Mouse (Mus musculus) limb, embryonic 15.5 days (tissue): ENCODE measurements at regions not wholly inside any gene's neighbourhood (a gene's known extent, or its start where the extent isn't known, plus 50 kb on each side); places are given as distances from the start of the nearest gene placed in this dataset.

Experiments used
- ATAC-seq: fragments of 200-750 bp; cut with Nextera tagmentation; 2 replicates; pipeline ENCODE4 v1.8.0; 2017; ENCODE audit warnings: low read depth, moderate TSS enrichment; ENCODE audit not compliant: insufficient number of reproducible peaks, low FRiP score, low TSS enrichment
- H3K27ac ChIP-seq: fragments of 300-500 bp; sonication (generic); 2 replicates; pipeline ENCODE4 v1.5.1; 2015; ENCODE audit warnings: moderate library complexity, mild to moderate bottlenecking, inconsistent platforms
- H3K27me3 ChIP-seq: fragments of 300-500 bp; sonication (generic); 2 replicates; pipeline ENCODE4 v1.6.1; 2015; ENCODE audit warnings: inconsistent platforms
- H3K36me3 ChIP-seq: fragments of 300-500 bp; sonication (generic); 2 replicates; pipeline ENCODE4 v1.6.1; 2015; ENCODE audit warnings: inconsistent platforms
- H3K4me1 ChIP-seq: fragments of 300-500 bp; sonication (generic); 2 replicates; pipeline ENCODE4 v1.6.1; 2015; ENCODE audit warnings: inconsistent platforms
- H3K4me2 ChIP-seq: fragments of 300-500 bp; sonication (generic); 2 replicates; pipeline ENCODE4 v1.6.1; 2015; ENCODE audit warnings: mild to moderate bottlenecking, inconsistent platforms
- H3K4me3 ChIP-seq: fragments of 300-500 bp; sonication (generic); 2 replicates; pipeline ENCODE4 v1.5.1; 2015; ENCODE audit warnings: mild to moderate bottlenecking, inconsistent platforms
- H3K9ac ChIP-seq: fragments of 300-500 bp; sonication (generic); 2 replicates; pipeline ENCODE4 v1.6.1; 2015; ENCODE audit warnings: inconsistent platforms
- H3K9me3 ChIP-seq: fragments of 300-500 bp; sonication (generic); 2 replicates; pipeline ENCODE4 v1.6.1; 2016; ENCODE audit warnings: inconsistent platforms
- WGBS: fragments of 180-500 bp; shearing (Covaris S2); methylation state at CpG from one replicate; pipeline ENCODE4 v1.1.7; 2015; 5-methylcytosine and 5-hydroxymethylcytosine counted together

GRCm38 (mm10) chr1:61309563-61309962 lies 329.1 kb upstream of the Pard3b start:
- Histone ChIP-seq H3K9ac (no peak overlapping the region), H3K27ac (no peak overlapping the region), H3K4me2 (no peak overlapping the region), H3K36me3 (no peaks in the 10 kb centered on the region), H3K9me3 (no peaks in the 10 kb centered on the region), H3K4me3 (no peak overlapping the region), H3K27me3 (0 out of 2 replicates have a peak, but pooled peaks cover 2% of the 10 kb centered on the region), H3K4me1 (no peaks in the 10 kb centered on the region)
- 75% methylated on average over 1 of the region's 1 CpGs for WGBS
- ATAC-seq: no peak

GRCm38 (mm10) chr1:61310063-61310760 lies 328.4 kb upstream of the Pard3b start:
- H3K27me3 ChIP-seq: 0 out of 2 replicates have a peak, but pooled peaks cover 2% of the 10 kb centered on the region
- 69% methylated on average over 3 of the region's 3 CpGs for WGBS
- ATAC-seq: no peak

GRCm38 (mm10) chr1:61310761-61311090 lies 327.9 kb upstream of the Pard3b start:
- Histone ChIP-seq H3K27ac (no peak overlapping the region), H3K4me2 (no peak overlapping the region), H3K9ac (no peak overlapping the region), H3K27me3 (0 out of 2 replicates have a peak, but pooled peaks cover 2% of the 10 kb centered on the region), H3K9me3 (no peaks in the 10 kb centered on the region), H3K4me3 (no peak overlapping the region), H3K36me3 (no peaks in the 10 kb centered on the region), H3K4me1 (no peaks in the 10 kb centered on the region)
- ATAC-seq: no peak
- WGBS: 45% methylated on average over 2 of the region's 2 CpGs

More at GRCm38 (mm10) chr1:61310063-61310760, 328.4 kb upstream of the Pard3b start:
- Histone ChIP-seq H3K27ac (no peak overlapping the region), H3K36me3 (no peaks in the 10 kb centered on the region), H3K4me1 (no peaks in the 10 kb centered on the region), H3K4me3 (no peak overlapping the region), H3K9ac (no peak overlapping the region), H3K4me2 (no peak overlapping the region), H3K9me3 (no peaks in the 10 kb centered on the region)

- no peaks in the 10 kb centered on the region for H3K9me3 ChIP-seq
- no peak overlapping the region for H3K4me2 ChIP-seq
- H3K9ac ChIP-seq: no peak overlapping the region
- H3K4me1 ChIP-seq: no peaks in the 10 kb centered on the region
- H3K4me3 ChIP-seq: no peak overlapping the region
- no peak overlapping the region for H3K27ac ChIP-seq
- 91% methylated on average over 4 of the region's 4 CpGs for WGBS
- H3K27me3 ChIP-seq: no peaks in the 10 kb centered on the region
- no peak for ATAC-seq
- H3K36me3 ChIP-seq: no peaks in the 10 kb centered on the region
Measured at GRCm38 (mm10) chr1:61313196-61313595, 325.4 kb upstream of the Pard3b start.

- Histone ChIP-seq H3K27me3 (no peaks in the 10 kb centered on the region), H3K4me3 (no peak overlapping the region), H3K9me3 (no peaks in the 10 kb centered on the region), H3K4me2 (no peak overlapping the region), H3K27ac (no peak overlapping the region), H3K4me1 (0 out of 2 replicates have a peak, but pooled peaks cover 2% of the 10 kb centered on the region), H3K9ac (no peak overlapping the region), H3K36me3 (no peaks in the 10 kb centered on the region)
- WGBS: 86% methylated on average over 4 of the region's 4 CpGs
- no peak for ATAC-seq
Measured at GRCm38 (mm10) chr1:61316261-61316660, 322.4 kb upstream of the Pard3b start.

GRCm38 (mm10) chr1:61316736-61317135 lies 321.9 kb upstream of the Pard3b start:
- H3K27ac ChIP-seq: no peak overlapping the region
- H3K36me3 ChIP-seq: no peaks in the 10 kb centered on the region
- H3K9me3 ChIP-seq: no peaks in the 10 kb centered on the region
- H3K4me1 ChIP-seq: 0 out of 2 replicates have a peak, but pooled peaks cover 2% of the 10 kb centered on the region
- H3K27me3 ChIP-seq: no peaks in the 10 kb centered on the region
- no peak overlapping the region for H3K4me3 ChIP-seq
- ATAC-seq: no peak
- WGBS: 72% methylated on average over 2 of the region's 2 CpGs
- no peak overlapping the region for H3K9ac ChIP-seq
- H3K4me2 ChIP-seq: no peak overlapping the region

- H3K4me1 ChIP-seq: 0 out of 2 replicates have a peak, but pooled peaks cover 2% of the 10 kb centered on the region
- no peak overlapping the region for H3K9ac ChIP-seq
- no peaks in the 10 kb centered on the region for H3K9me3 ChIP-seq
- ATAC-seq: no peak
- H3K4me2 ChIP-seq: no peak overlapping the region
- no peak overlapping the region for H3K4me3 ChIP-seq
- no peak overlapping the region for H3K27ac ChIP-seq
- H3K36me3 ChIP-seq: no peaks in the 10 kb centered on the region
- 82% methylated on average over 1 of the region's 1 CpGs for WGBS
- no peaks in the 10 kb centered on the region for H3K27me3 ChIP-seq
Measured at GRCm38 (mm10) chr1:61318042-61318441, 320.6 kb upstream of the Pard3b start.

- H3K9ac ChIP-seq: no peak overlapping the region
- H3K27me3 ChIP-seq: no peaks in the 10 kb centered on the region
- 45% methylated on average over 6 of the region's 6 CpGs for WGBS
- H3K4me2 ChIP-seq: no peak overlapping the region
- H3K27ac ChIP-seq: peak overlapping the region; percentile 58
- peak; percentile 55; the same call in 1 of the 2 replicates for ATAC-seq
- H3K4me1 ChIP-seq: 0 out of 2 replicates have a peak, but pooled peaks cover 2% of the 10 kb centered on the region
- H3K4me3 ChIP-seq: no peak overlapping the region
- no peaks in the 10 kb centered on the region for H3K36me3 ChIP-seq
- H3K9me3 ChIP-seq: no peaks in the 10 kb centered on the region
Measured at GRCm38 (mm10) chr1:61321513-61322145, 317.0 kb upstream of the Pard3b start.

GRCm38 (mm10) chr1:61331456-61331855 lies 307.2 kb upstream of the Pard3b start:
- Histone ChIP-seq H3K4me1 (no peaks in the 10 kb centered on the region), H3K4me2 (no peak overlapping the region), H3K9ac (no peak overlapping the region), H3K4me3 (no peak overlapping the region), H3K9me3 (no peaks in the 10 kb centered on the region), H3K27ac (no peak overlapping the region), H3K36me3 (no peaks in the 10 kb centered on the region), H3K27me3 (no peaks in the 10 kb centered on the region)
- 46% methylated on average over 2 of the region's 2 CpGs for WGBS
- no peak for ATAC-seq

- Histone ChIP-seq H3K36me3 (no peaks in the 10 kb centered on the region), H3K9ac (no peak overlapping the region), H3K4me1 (no peaks in the 10 kb centered on the region), H3K9me3 (no peaks in the 10 kb centered on the region), H3K27me3 (no peaks in the 10 kb centered on the region), H3K4me3 (no peak overlapping the region), H3K4me2 (no peak overlapping the region), H3K27ac (no peak overlapping the region)
- no peak for ATAC-seq
- 42% methylated on average over 3 of the region's 3 CpGs for WGBS
Measured at GRCm38 (mm10) chr1:61331906-61332305, 306.7 kb upstream of the Pard3b start.

GRCm38 (mm10) chr1:61336367-61336766 lies 302.3 kb upstream of the Pard3b start:
- no peak overlapping the region for H3K27ac ChIP-seq
- WGBS: 50% methylated on average over 2 of the region's 2 CpGs
- no peak overlapping the region for H3K4me3 ChIP-seq
- no peaks in the 10 kb centered on the region for H3K9me3 ChIP-seq
- no peak overlapping the region for H3K9ac ChIP-seq
- H3K4me2 ChIP-seq: no peak overlapping the region
- H3K36me3 ChIP-seq: no peaks in the 10 kb centered on the region
- H3K4me1 ChIP-seq: no peaks in the 10 kb centered on the region
- ATAC-seq: no peak
- no peaks in the 10 kb centered on the region for H3K27me3 ChIP-seq

GRCm38 (mm10) chr1:61352921-61353320 lies 285.7 kb upstream of the Pard3b start:
- no peak overlapping the region for H3K4me3 ChIP-seq

More at GRCm38 (mm10) chr1:61352921-61353320, 285.7 kb upstream of the Pard3b start:
- H3K4me1 ChIP-seq: no peaks in the 10 kb centered on the region
- H3K27me3 ChIP-seq: no peaks in the 10 kb centered on the region
- H3K4me2 ChIP-seq: no peak overlapping the region
- 83% methylated on average over 1 of the region's 1 CpGs for WGBS
- H3K9me3 ChIP-seq: no peaks in the 10 kb centered on the region
- no peak for ATAC-seq
- H3K36me3 ChIP-seq: no peaks in the 10 kb centered on the region
- H3K9ac ChIP-seq: no peak overlapping the region
- H3K27ac ChIP-seq: no peak overlapping the region
